Mouse (Mus musculus) left cerebral cortex, postnatal 10 days (tissue): ENCODE measurements around the gene A130010J15Rik. TPM values are rescaled to one million over a fixed set of nuclear protein-coding genes. Genes with fewer than 3 reads are reported as not detected.

ENCODE experiments used
- DNase-seq, 2 experiments: peaks; one replicate each; pipeline ENCODE4 v3.0.0; 2021 to 2022; ENCODE audit warnings: low spot score in 2 of 2, mixed read lengths in 1 of 2; ENCODE audit errors: extremely low spot score in 1 of 2
- intact Hi-C: fragments of 180-260 bp; cut with DNase I; formaldehyde crosslinking; loops from one replicate; pipeline ENCODE4 v1.15.1; 2025
- total RNA-seq, 2 experiments: library from RNA; stranded (reverse); gene quantifications; 2 replicates each; pipeline ENCODE4 v1.2.3; 2021

Gene A130010J15Rik
- total RNA-seq, 2 experiments from 2014 or later, result 4.6 to 5.4 TPM

DNA sequence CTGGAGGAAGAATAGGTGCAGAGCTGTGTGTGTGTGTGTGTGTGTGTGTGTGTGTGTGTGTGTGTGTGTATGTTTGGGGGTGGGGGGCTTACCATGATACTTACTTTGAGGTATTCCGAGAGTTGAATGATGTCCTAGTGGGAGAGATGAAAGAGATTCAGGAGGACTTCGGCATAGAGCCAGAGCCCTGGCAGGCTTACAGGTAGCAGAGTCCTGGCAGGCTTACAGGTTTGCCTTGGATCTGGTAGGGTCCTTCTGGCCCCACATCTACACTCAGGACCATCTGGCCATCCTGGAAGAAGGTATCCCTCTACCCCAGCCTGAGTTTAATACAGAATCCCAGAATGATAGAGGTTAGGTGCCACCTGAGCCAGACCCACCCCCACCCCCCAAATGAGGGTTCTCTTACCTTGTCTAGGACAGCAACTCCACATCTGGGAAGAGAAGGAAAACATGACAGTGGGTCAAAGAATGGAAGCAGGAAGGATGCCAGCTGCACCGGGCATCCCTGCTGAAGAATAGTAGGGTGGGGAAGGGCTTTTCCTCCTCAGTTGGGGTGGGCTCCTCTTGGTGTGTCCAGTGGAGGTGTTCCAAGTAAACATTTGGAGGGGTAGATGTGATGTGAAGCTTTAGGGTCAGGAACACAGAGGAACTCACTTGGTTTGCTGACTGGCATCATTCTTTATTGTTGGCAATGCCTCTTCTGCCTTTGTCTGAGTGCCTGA, 26.7 kb downstream of the A130010J15Rik start:
- intact Hi-C loops, result no loop called here
- no peak for DNase-seq

DNA sequence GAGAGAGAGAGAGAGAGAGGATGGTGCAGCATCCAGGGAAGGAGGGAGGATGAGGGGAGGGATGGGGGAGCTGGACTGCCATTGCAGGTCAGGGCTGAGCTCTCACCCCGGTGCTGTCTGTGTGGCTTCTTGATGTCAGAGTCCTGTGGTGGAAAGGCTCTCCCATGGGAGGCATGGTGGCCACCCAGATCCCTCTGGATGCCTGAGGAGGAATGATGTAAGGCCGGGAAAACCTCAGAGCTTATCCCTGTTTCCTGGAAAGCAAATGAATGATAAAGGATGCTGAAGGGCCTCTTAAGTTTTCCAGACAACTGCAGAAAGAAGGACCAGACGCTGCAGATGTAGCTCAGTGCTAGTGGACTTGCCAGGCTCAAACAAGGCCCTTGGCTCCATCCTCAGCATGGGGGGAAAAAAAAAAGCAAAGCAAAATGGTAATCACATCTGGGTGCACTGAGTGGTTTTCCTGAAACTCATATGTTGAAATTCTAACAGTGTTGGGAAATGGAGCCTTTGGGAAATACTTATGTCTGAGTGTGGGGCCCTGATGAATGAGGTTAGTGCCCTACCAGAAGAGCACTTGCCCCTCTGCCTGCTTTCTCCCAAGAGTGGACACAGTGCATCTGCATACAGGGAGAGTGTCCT, 27.4 kb downstream of the A130010J15Rik start:
- intact Hi-C loops, result no loop called here
- no peak for DNase-seq

DNA sequence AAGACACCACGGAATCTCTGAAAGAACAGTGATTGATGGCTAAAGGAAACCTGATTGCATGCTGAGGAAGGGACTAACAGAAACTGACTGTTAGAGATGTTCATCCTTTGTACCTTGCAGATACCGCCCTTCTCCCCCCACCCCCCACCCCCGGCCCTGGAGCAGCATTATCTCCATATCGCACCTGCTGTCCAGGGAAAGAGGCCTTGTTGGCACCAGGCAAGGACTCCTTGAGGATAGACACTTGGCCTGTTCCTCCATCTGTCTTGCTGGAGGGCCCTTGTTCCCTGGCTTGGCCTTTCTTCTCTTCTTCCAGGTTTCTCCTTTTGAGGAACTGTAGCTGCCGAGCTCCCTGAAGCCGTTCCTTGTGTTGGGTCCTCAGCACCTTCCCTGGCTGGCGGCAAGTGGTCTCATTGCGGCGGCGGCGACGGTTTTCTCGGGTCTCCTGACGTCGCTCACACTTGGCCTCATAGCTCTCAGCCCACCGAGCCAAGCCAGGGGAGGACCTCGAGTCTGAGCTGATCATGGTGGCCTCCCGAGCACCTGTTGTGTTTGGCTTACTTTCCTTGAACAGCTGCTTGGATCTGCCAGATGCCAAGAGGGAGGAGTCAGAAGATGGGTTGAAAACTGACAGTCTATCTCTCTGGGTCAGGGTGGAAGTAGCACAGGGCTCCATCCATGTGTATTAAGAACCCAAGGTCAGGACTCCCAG, 29.8 kb downstream of the A130010J15Rik start:
- intact Hi-C loops, result no loop called here
- no peak for DNase-seq

DNA sequence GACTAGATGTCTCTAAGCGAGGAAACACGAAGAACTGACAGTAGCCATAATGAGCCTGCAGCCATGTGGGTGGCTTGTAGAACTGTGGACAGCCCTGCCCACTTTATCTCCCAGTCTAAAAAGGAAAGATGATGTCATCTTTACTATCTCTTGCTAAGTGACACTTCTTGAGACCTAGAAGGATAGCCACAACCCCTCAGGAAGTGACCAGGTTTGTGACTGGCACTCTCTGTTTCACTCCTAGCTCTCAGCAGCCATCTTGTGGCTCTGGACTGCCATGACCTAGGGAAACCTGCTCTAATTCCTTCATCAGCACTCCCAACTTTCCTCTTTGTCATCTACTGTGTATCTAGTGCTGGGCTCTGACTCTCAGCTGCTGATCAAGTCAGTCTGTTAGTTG, 30.5 kb downstream of the A130010J15Rik start:
- intact Hi-C loops, result no loop called here
- DNase-seq, result no peak

DNA sequence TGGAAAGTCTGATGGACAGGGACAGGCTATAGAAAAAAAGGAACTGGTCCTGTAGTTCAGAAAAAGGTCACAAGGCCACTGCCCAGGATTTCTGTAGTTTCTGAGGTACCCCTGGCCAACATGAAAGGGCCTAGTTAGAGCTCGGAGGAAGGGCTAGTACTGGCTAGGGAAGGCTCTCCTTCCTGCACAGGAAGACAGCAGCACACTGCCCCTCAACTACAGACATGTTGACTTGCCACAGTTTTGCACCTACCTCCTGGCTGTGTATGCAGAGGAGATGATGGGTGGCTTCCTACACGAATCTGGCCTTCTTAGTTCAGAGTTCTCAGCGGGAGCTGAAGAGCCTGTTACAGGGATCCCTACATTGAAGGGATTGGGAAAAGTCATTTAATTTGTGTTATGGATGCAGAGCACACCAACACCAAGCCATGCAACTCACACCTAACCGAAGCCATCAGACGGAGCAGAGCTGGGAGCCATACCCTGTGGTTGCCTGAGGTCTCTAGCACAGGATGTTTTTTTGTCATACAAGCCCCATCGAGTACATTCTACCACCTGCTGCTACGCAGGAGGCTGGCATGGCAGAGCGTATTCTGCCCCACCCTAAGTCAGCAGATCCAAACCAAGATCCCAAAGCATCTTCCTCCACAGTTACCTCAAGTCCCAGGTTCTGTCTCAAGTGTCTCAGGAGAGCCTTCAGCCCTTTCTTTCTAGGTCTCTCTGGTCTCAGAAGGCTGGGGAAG, 33.0 kb downstream of the A130010J15Rik start:
- DNase-seq, result no peak
- intact Hi-C loops, result no loop called here

DNA sequence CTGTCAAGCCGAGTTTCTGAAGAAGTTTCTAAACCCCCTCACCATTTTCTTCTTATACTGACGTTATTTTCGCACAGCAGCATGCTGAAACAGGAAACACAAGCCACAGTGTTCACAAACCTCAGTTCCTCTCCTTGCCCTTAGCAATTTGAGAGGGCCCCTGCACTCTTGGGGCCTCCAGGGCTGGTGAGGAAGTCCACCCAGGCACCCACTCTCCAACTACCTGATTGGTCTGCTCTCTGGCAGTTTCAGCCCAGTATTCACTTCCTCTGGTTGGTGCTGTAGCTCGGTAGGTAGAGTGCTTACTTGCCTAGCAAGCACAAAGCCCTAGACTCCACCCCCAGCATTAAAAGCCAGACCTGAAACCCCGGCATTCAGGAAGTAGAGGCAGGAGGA, 33.5 kb downstream of the A130010J15Rik start, which contains the start of gene Traf3ip3:
Traf3ip3 (minus strand) TSS at position 321 of the 396 bp plus-strand sequence.
- DNase-seq, result peak in 1 of 2 experiments; percentile 27
- intact Hi-C loops, result no loop called here

DNA sequence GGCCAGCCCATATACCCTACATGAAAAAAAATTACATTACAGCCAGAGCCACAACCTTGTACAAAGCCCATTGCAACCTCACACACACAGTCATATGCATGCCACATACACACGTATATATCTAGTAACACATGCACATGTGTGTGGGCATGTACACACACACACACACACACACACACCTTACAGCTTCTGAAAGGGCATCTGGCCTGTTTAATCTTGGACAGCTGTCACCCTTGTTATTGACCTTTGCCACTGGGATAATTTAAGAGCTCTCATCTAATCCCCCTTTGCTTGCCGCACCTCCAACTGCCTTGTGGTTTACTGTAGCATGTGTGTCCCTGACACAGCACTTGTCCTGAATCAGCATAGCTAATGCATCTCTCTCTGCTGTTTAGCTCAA, 36.0 kb downstream of the A130010J15Rik start:
- DNase-seq, result no peak
- intact Hi-C loops, result no loop called here

DNA sequence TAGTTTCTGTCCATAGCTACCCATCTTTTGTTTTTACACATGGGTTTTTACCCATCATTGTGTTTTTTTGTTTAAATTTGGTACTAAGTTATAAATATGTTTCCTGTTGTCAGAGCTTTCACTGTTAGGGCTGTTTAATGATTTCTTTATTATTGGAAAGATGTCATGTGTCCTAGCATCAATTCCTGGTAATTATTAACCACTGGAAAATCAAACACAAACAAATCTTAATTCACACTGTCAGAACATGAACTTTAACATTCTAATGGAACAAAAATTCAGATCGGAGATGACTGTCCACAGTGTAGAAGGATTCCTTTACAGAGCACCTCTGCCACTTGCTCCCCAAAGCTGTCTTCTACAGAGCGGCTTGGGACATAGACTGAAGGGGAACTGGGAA, 37.6 kb downstream of the A130010J15Rik start:
- no peak for DNase-seq
- intact Hi-C loops, result loop anchor here (5.0 kb wide), 2 partner anchors 162 to 177 kb away; no protein-coding TSS in a partner anchor

DNA sequence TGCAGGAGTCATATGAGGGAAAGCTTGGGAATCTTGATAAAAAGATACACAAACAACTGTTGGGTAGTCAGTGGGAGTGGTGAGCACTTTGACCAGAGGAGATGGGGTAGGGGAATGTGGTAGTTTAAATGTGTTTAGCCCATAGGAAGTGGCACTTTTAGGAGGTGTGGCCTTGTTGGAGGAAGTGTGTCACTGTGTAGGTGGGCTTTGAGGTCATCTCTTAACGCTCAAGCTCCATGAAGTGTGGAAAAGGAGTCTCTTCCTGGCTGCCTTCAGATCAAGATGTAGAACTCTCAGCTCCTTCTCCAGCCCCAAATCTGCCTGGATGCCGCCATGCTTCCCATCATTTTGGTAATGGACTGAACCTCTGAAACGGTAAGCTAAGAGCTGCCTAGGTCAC, 39.7 kb downstream of the A130010J15Rik start, which contains the start of gene Lamb3:
Lamb3 (plus strand) TSS at position 197 of the 400 bp plus-strand sequence.
- intact Hi-C loops, result loop anchor here (5.0 kb wide), 2 partner anchors 160 to 175 kb away; no protein-coding TSS in a partner anchor
- no peak for DNase-seq

DNA sequence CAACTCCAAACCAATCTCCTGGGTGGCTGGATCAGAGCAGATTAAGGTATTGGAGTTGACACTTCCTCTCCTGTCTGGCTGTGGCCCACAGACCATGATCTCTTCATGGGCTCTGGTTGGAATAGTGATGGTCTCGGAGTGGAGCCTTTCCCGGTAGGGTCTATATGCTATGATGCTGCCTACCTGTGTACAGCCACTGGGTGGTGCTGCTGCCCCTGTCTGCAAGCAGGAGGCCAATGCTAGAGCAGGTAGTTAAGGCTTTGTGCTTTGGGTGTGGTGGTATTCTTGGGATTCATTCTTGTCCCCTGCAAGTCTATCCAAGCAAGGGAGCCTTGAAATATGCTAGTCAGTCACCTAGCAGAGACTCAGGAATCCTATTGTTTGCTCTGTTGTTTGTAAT, 40.3 kb downstream of the A130010J15Rik start:
- DNase-seq, result peak; percentile 41 to 64
- intact Hi-C loops, result loop anchor here (2.0 to 5.0 kb wide), 3 partner anchors 47 to 174 kb away; no protein-coding TSS in a partner anchor

DNA sequence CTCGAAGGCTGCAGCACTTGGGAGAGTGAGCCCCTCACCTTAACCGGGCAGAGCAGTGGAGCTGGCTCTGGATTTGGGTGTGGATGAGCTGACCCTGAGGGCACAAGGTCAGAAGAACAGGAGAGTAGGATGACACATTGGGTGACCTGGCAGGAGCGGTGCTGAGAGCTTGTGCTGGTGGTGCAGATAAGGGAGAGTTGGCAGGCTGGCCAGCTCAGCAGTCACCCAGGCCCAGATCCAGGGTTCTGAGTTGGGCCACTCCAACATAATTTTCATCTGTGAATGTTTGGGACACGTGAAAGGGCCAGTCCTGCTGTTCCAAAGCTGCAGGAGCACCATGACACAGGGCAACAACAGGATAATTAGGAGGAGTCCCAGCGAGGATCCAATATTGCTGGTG, 43.5 kb downstream of the A130010J15Rik start:
- no peak for DNase-seq
- intact Hi-C loops, result no loop called here

DNA sequence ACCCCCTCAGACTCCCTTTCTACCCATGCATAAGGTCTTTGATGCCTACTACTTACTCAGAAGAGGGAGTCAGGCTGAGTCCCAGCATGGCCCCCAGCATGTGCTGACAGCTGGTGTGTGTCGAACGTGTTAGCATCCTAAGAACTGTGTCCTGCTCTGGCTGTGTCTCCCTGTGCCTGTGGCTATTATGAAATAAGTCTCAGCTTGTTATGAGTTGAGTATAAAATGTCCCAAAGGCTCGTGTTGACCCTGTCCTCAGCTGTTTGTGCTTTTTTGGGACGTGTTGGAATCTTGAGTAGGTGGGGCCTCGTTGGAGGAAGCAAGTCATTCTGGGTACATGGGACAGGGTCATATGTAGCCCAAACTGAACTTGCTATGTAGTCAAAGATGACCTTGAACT, 46.2 kb downstream of the A130010J15Rik start:
- no peak for DNase-seq
- intact Hi-C loops, result no loop called here

DNA sequence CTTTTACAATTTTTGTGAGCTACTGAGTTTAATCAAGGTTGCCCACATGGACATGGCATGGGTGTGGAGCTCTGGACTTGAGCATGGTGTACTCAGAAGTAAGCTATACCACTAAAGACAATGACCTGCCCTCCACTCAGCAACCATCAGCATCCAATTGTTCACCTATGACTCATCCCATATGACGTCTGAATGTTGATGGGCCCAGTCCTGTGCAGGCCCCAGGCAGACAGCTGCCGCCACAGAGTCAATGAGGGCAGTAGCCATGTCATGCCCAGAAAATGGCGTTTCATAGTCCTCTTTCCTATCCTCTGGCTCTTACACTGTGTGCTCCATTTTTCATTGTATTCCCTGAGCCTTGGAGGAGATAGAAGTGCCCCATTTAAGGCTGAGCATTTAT, 48.2 kb downstream of the A130010J15Rik start:
- no peak for DNase-seq
- intact Hi-C loops, result no loop called here

DNA sequence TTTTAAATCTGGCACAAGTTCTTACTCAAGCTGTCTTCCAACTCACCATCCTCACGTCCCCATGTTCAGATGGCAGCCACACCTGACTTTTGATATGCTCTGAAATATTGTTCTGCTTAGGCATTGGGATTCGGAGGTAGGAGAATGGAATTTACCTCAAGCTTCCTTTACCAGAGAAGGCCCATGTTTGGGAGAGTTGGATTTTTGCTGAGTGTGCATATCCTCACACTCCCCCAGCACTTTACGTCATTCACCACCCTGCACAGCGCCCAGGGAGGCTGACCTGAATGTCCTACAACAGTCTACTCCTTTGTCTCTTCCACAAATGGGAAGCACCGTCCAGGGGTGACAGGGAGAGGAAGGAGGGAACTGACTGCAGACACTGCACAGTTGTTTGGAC, 52.6 kb downstream of the A130010J15Rik start:
- intact Hi-C loops, result no loop called here
- no peak for DNase-seq

DNA sequence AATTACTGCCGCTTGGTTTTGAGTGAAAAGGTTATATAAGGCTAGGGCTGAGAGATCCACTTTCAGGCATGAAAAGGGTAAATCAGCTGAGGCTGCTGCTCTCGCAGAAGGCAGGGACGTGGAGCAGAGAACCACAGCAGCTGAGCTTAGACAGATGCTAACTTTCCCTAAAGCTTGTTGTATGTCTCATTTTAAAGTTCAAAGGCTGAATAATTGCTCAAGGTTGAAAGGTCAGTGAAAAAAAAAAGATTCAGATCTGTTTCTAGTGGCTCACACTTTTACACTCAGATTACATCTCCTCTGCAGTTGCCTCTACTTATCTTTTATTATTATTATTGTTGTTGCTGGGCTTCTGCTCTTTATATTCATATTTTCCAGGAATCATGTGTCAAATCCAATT, 57.7 kb downstream of the A130010J15Rik start:
- intact Hi-C loops, result no loop called here
- DNase-seq, result no peak

DNA sequence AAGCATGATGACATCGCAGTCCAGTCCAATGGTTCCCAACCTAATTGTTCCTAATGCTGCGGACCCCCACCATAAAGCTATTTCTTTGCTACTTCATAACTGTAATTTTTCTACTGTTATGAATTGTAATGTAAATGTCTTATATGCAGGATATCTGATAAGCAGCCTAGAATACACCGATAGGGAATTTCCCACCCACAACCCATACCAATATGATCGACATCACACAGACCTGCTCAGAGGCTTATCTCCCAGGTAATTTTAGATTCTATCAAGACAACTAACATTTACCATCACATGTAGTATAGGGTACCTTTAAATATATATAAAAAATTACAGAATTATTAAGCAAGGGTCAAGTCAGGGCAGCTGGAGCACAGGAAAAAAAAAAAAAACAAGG, 58.3 kb downstream of the A130010J15Rik start:
- intact Hi-C loops, result no loop called here

DNA sequence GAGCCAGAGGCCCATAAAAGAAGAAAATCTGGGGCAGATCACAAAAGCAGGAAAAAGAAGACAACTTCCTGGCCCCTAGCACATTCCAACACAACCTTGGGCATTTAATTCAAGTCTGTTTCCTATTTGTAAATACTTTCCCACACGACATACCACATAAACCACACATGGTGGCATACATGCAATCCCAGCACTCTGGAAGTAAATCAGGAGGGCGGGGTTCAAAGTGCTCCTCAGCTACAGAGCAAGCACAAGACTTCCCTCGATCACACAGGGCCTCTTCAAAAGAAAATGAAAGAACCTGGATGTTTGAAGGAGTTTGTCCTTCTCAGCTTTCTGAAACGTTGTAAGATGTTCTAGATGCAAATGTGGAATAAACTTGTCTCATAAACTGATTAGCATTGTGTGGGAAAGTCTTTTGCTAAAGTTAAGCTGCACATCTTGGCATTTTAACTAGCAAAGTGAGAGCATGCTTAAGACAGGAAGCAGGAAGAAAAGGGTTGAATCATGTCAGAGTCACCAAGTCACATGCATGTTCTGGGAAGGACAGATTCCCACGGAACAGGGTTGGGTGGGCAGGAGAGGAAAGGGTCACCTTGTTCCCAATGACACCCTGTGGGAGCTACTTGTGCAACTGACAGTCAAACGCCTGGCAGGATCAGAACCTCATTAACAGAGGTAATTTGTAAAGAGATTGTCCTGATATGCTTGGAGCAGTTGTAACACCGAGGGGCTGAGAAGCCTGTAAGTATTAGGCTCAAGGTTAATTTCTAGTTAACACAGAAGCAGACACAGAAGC, 59.1 kb downstream of the A130010J15Rik start:
- DNase-seq, result no peak
- intact Hi-C loops, result no loop called here

More for the DNA sequence above, 58.3 kb downstream of the A130010J15Rik start:
- DNase-seq, result no peak
